Mouse (Mus musculus): Measurements from ENCODE around the gene Ctnna2. TPM values are rescaled to one million over a fixed set of nuclear protein-coding genes. Genes with fewer than 3 reads are reported as not detected.

Gene Ctnna2
- total RNA-seq, 1 experiment = 0.22 TPM

- DNase-seq (ENCODE audit: low read depth, low spot score) = peak; percentile 9
- Histone ChIP-seq H3K36me3 (ENCODE audit: control insufficient read depth, insufficient read depth, low read length, poor library complexity, severe bottlenecking) (no peaks in the 10 kb centered on the region), H3K27ac (ENCODE audit: insufficient read depth, low read depth, low read length, poor library complexity, severe bottlenecking) (no peak overlapping the region), H3K4me1 (ENCODE audit: control insufficient read depth in 2 of 2, insufficient read depth in 2 of 2, low read length in 2 of 2, poor library complexity in 1 of 2) (0 out of 4 replicates have a peak, but pooled peaks cover 0 to 2% of the 10 kb centered on the region in 2 experiments), H3K9me3 (ENCODE audit: control insufficient read depth, insufficient read depth, low read depth, low read length) (no peaks in the 10 kb centered on the region), H3K4me3 (ENCODE audit: insufficient read depth in 1 of 2, low read depth in 1 of 2, low read length in 2 of 2, poor library complexity in 1 of 2, severe bottlenecking in 1 of 2) (no peak overlapping the region), H3K9ac (ENCODE audit: insufficient read depth, low read depth, low read length, poor library complexity, severe bottlenecking) (no peak overlapping the region)
- in situ Hi-C loops (cut with MboI; ENCODE audit: low sequenced_read_pairs in 2 of 2, unreplicated experiment in 2 of 2) = no loop called here
- TF ChIP-seq ZC3H11A (IDR thresholded peaks at IDR 0.05; ENCODE audit: borderline replicate concordance, low read depth, low read length) (no peak), HCFC1 (IDR thresholded peaks at IDR 0.05; ENCODE audit: borderline replicate concordance, insufficient read depth, low read length) (no peak), ZNF384 (IDR thresholded peaks at IDR 0.05; ENCODE audit: low read depth, low read length) (no peak), CHD2 (IDR thresholded peaks at IDR 0.05; ENCODE audit: low read depth, low read length) (no peak), MAFK (IDR thresholded peaks at IDR 0.05; ENCODE audit: insufficient read depth, low read depth, low read length) (no peak)
Observed at GRCm38 (mm10) chr6:77199375-77199774, 780.1 kb downstream of the Ctnna2 start.

- Histone ChIP-seq H3K4me3 (ENCODE audit: insufficient read depth in 1 of 2, low read depth in 1 of 2, low read length in 2 of 2, poor library complexity in 1 of 2, severe bottlenecking in 1 of 2) (no peak overlapping the region), H3K9me3 (ENCODE audit: control insufficient read depth, insufficient read depth, low read depth, low read length) (no peaks in the 10 kb centered on the region), H3K27ac (ENCODE audit: insufficient read depth, low read depth, low read length, poor library complexity, severe bottlenecking) (no peak overlapping the region), H3K4me1 (ENCODE audit: control insufficient read depth in 2 of 2, insufficient read depth in 2 of 2, low read length in 2 of 2, poor library complexity in 1 of 2) (0 out of 4 replicates have a peak, but pooled peaks cover 0 to 2% of the 10 kb centered on the region in 2 experiments), H3K36me3 (ENCODE audit: control insufficient read depth, insufficient read depth, low read length, poor library complexity, severe bottlenecking) (no peaks in the 10 kb centered on the region), H3K9ac (ENCODE audit: insufficient read depth, low read depth, low read length, poor library complexity, severe bottlenecking) (no peak overlapping the region)
- no peak for DNase-seq (ENCODE audit: low read depth, low spot score)
- TF ChIP-seq ZNF384 (IDR thresholded peaks at IDR 0.05; ENCODE audit: low read depth, low read length) (no peak), CHD2 (IDR thresholded peaks at IDR 0.05; ENCODE audit: low read depth, low read length) (no peak), MAFK (IDR thresholded peaks at IDR 0.05; ENCODE audit: insufficient read depth, low read depth, low read length) (no peak), HCFC1 (IDR thresholded peaks at IDR 0.05; ENCODE audit: borderline replicate concordance, insufficient read depth, low read length) (no peak), ZC3H11A (IDR thresholded peaks at IDR 0.05; ENCODE audit: borderline replicate concordance, low read depth, low read length) (no peak)
- in situ Hi-C loops (cut with MboI; ENCODE audit: low sequenced_read_pairs in 2 of 2, unreplicated experiment in 2 of 2) = no loop called here
Observed at GRCm38 (mm10) chr6:77196650-77197049, 782.8 kb downstream of the Ctnna2 start.

- Histone ChIP-seq H3K27ac (ENCODE audit: insufficient read depth, low read depth, low read length, poor library complexity, severe bottlenecking) (no peak overlapping the region), H3K4me1 (ENCODE audit: control insufficient read depth in 2 of 2, insufficient read depth in 2 of 2, low read length in 2 of 2, poor library complexity in 1 of 2) (no peaks in the 10 kb centered on the region), H3K9me3 (ENCODE audit: control insufficient read depth, insufficient read depth, low read depth, low read length) (no peaks in the 10 kb centered on the region), H3K4me3 (ENCODE audit: insufficient read depth in 1 of 2, low read depth in 1 of 2, low read length in 2 of 2, poor library complexity in 1 of 2, severe bottlenecking in 1 of 2) (no peak overlapping the region), H3K36me3 (ENCODE audit: control insufficient read depth, insufficient read depth, low read length, poor library complexity, severe bottlenecking) (no peaks in the 10 kb centered on the region), H3K9ac (ENCODE audit: insufficient read depth, low read depth, low read length, poor library complexity, severe bottlenecking) (no peak overlapping the region)
- DNase-seq (ENCODE audit: low read depth, low spot score) = peak; percentile 33
- TF ChIP-seq MAFK (IDR thresholded peaks at IDR 0.05; ENCODE audit: insufficient read depth, low read depth, low read length) (no peak), CHD2 (IDR thresholded peaks at IDR 0.05; ENCODE audit: low read depth, low read length) (no peak), HCFC1 (IDR thresholded peaks at IDR 0.05; ENCODE audit: borderline replicate concordance, insufficient read depth, low read length) (no peak), ZNF384 (IDR thresholded peaks at IDR 0.05; ENCODE audit: low read depth, low read length) (no peak), ZC3H11A (IDR thresholded peaks at IDR 0.05; ENCODE audit: borderline replicate concordance, low read depth, low read length) (no peak)
- in situ Hi-C loops (cut with MboI; ENCODE audit: low sequenced_read_pairs in 2 of 2, unreplicated experiment in 2 of 2) = no loop called here
Observed at GRCm38 (mm10) chr6:77191635-77192034, 787.9 kb downstream of the Ctnna2 start.

- no peak for DNase-seq (ENCODE audit: low read depth, low spot score)
- Histone ChIP-seq H3K4me3 (ENCODE audit: insufficient read depth in 1 of 2, low read depth in 1 of 2, low read length in 2 of 2, poor library complexity in 1 of 2, severe bottlenecking in 1 of 2) (no peak overlapping the region), H3K36me3 (ENCODE audit: control insufficient read depth, insufficient read depth, low read length, poor library complexity, severe bottlenecking) (no peaks in the 10 kb centered on the region), H3K4me1 (ENCODE audit: control insufficient read depth in 2 of 2, insufficient read depth in 2 of 2, low read length in 2 of 2, poor library complexity in 1 of 2) (no peaks in the 10 kb centered on the region), H3K27ac (ENCODE audit: insufficient read depth, low read depth, low read length, poor library complexity, severe bottlenecking) (no peak overlapping the region), H3K9me3 (ENCODE audit: control insufficient read depth, insufficient read depth, low read depth, low read length) (no peaks in the 10 kb centered on the region), H3K9ac (ENCODE audit: insufficient read depth, low read depth, low read length, poor library complexity, severe bottlenecking) (no peak overlapping the region)
- in situ Hi-C loops (cut with MboI; ENCODE audit: low sequenced_read_pairs in 2 of 2, unreplicated experiment in 2 of 2) = no loop called here
- TF ChIP-seq MAFK (IDR thresholded peaks at IDR 0.05; ENCODE audit: insufficient read depth, low read depth, low read length) (no peak), CHD2 (IDR thresholded peaks at IDR 0.05; ENCODE audit: low read depth, low read length) (no peak), ZC3H11A (IDR thresholded peaks at IDR 0.05; ENCODE audit: borderline replicate concordance, low read depth, low read length) (no peak), HCFC1 (IDR thresholded peaks at IDR 0.05; ENCODE audit: borderline replicate concordance, insufficient read depth, low read length) (no peak), ZNF384 (IDR thresholded peaks at IDR 0.05; ENCODE audit: low read depth, low read length) (no peak)
Observed at GRCm38 (mm10) chr6:77188628-77189027, 790.9 kb downstream of the Ctnna2 start.

GRCm38 (mm10) chr6:77185751-77186150 lies 793.7 kb downstream of the Ctnna2 start:
- in situ Hi-C loops (cut with MboI; ENCODE audit: low sequenced_read_pairs in 2 of 2, unreplicated experiment in 2 of 2) = no loop called here
- no peaks in the 10 kb centered on the region for H3K36me3 ChIP-seq (ENCODE audit: control insufficient read depth, insufficient read depth, low read length, poor library complexity, severe bottlenecking)
- H3K4me3 ChIP-seq (ENCODE audit: insufficient read depth in 1 of 2, low read depth in 1 of 2, low read length in 2 of 2, poor library complexity in 1 of 2, severe bottlenecking in 1 of 2) = no peak overlapping the region
- no peaks in the 10 kb centered on the region for H3K4me1 ChIP-seq (ENCODE audit: control insufficient read depth in 2 of 2, insufficient read depth in 2 of 2, low read length in 2 of 2, poor library complexity in 1 of 2)
- no peak for DNase-seq (ENCODE audit: low read depth, low spot score)
- no peak overlapping the region for H3K27ac ChIP-seq (ENCODE audit: insufficient read depth, low read depth, low read length, poor library complexity, severe bottlenecking)
- TF ChIP-seq ZNF384 (IDR thresholded peaks at IDR 0.05; ENCODE audit: low read depth, low read length) (no peak), HCFC1 (IDR thresholded peaks at IDR 0.05; ENCODE audit: borderline replicate concordance, insufficient read depth, low read length) (no peak), CHD2 (IDR thresholded peaks at IDR 0.05; ENCODE audit: low read depth, low read length) (no peak), ZC3H11A (IDR thresholded peaks at IDR 0.05; ENCODE audit: borderline replicate concordance, low read depth, low read length) (no peak), MAFK (IDR thresholded peaks at IDR 0.05; ENCODE audit: insufficient read depth, low read depth, low read length) (no peak)
- no peaks in the 10 kb centered on the region for H3K9me3 ChIP-seq (ENCODE audit: control insufficient read depth, insufficient read depth, low read depth, low read length)
- H3K9ac ChIP-seq (ENCODE audit: insufficient read depth, low read depth, low read length, poor library complexity, severe bottlenecking) = no peak overlapping the region

Measured in ES-E14 (cell line).